Mouse (Mus musculus) liver, embryonic 14.5 days (tissue): ENCODE data around the gene C87436. TPM values are rescaled to one million over a fixed set of nuclear protein-coding genes. Genes with fewer than 3 reads are reported as not detected.

Source experiments
- ATAC-seq: fragments of 200-750 bp; cut with Nextera tagmentation; 2 replicates; pipeline ENCODE4 v1.8.0; 2017; ENCODE audit warnings: moderate number of reproducible peaks, mild to moderate bottlenecking, moderate library complexity; ENCODE audit not compliant: insufficient read depth
- DNase-seq, 3 experiments: peaks; one replicate each; pipeline ENCODE4 v3.0.0-alpha.2; 2012 to 2013; ENCODE audit warnings: low read depth in 3 of 3, low spot score in 3 of 3
- H3K27ac ChIP-seq: fragments of 300-500 bp; sonication (generic); 2 replicates; pipeline ENCODE4 v1.5.1; 2014; ENCODE audit warnings: moderate library complexity, mild to moderate bottlenecking, control low read depth, inconsistent platforms
- H3K27me3 ChIP-seq: fragments of 300-500 bp; sonication (generic); 2 replicates; pipeline ENCODE4 v1.6.1; 2014; ENCODE audit warnings: mild to moderate bottlenecking, low read length, moderate library complexity; ENCODE audit not compliant: control insufficient read depth, insufficient read depth
- H3K36me3 ChIP-seq: fragments of 300-500 bp; sonication (generic); replicated peaks from 2 replicates; pipeline ENCODE4 v1.6.1; 2014; ENCODE audit warnings: low read depth; ENCODE audit not compliant: control insufficient read depth, insufficient read depth
- H3K4me1 ChIP-seq, 2 experiments: fragments of 200-500 bp in 1 of 2; fragments of 300-500 bp in 1 of 2; sonication (generic) in 1 of 2; replicated peaks; 2 replicates each; pipeline ENCODE4 v1.6.1; 2012 to 2014; ENCODE audit warnings: antibody characterized with exemption in 1 of 2, inconsistent platforms in 1 of 2, low read length in 1 of 2; ENCODE audit not compliant: control insufficient read depth in 2 of 2, insufficient read depth in 2 of 2
- H3K4me2 ChIP-seq: fragments of 300-500 bp; sonication (generic); 2 replicates; pipeline ENCODE4 v1.6.1; 2014; ENCODE audit warnings: low read depth, mild to moderate bottlenecking, control low read depth, moderate library complexity
- H3K4me3 ChIP-seq, 2 experiments: fragments of 200-500 bp in 1 of 2; fragments of 300-500 bp in 1 of 2; sonication (generic) in 1 of 2; 2 replicates each; pipeline ENCODE4 v1.5.1; 2012 to 2014; ENCODE audit warnings: low read depth in 2 of 2, low read length in 2 of 2, mild to moderate bottlenecking in 2 of 2, control low read depth in 1 of 2, inconsistent platforms in 1 of 2, moderate library complexity in 1 of 2; ENCODE audit not compliant: insufficient read depth in 1 of 2
- H3K9ac ChIP-seq: fragments of 300-500 bp; sonication (generic); replicated peaks from 2 replicates; pipeline ENCODE4 v1.6.1; 2014; ENCODE audit warnings: mild to moderate bottlenecking, control low read depth, moderate library complexity
- H3K9me3 ChIP-seq: fragments of 300-500 bp; sonication (generic); 2 replicates; pipeline ENCODE4 v1.6.1; 2016; ENCODE audit warnings: low read length, mixed read lengths; ENCODE audit not compliant: control insufficient read depth
- CTCF ChIP-seq: IDR thresholded peaks from 2 replicates; pipeline ENCODE4 v1.5.1; 2016; ENCODE audit warnings: antibody characterized with exemption, low read depth, control low read depth
- EP300 ChIP-seq: IDR thresholded peaks from 2 replicates; pipeline ENCODE4 v1.6.1; 2016; ENCODE audit warnings: antibody characterized with exemption, low read depth
- WGBS: fragments of 180-500 bp; shearing (Covaris S2); extraction: QIAGEN DNeasy Blood & Tissue Kit; methylation state at CpG from one replicate; pipeline ENCODE4 v1.1.7; 2014; ENCODE audit not compliant: insufficient replicate concordance; 5-methylcytosine and 5-hydroxymethylcytosine counted together
- polyA plus RNA-seq, 2 experiments: library from polyadenylated mRNA; depleted of rRNA in 1 of 2; stranded (reverse) in 1 of 2; unstranded in 1 of 2; fragments of >200 nt; fragmentation: Nextera tagmentation in 1 of 2; extraction: Ambion mirVana in 1 of 2; gene quantifications; 2 replicates each; pipeline versions ENCODE4 v1.2.1 to v1.2.3; 2012 to 2014

The C87436 gene
- polyA plus RNA-seq, 2 experiments, result 6.2 to 10.5 TPM

DNA sequence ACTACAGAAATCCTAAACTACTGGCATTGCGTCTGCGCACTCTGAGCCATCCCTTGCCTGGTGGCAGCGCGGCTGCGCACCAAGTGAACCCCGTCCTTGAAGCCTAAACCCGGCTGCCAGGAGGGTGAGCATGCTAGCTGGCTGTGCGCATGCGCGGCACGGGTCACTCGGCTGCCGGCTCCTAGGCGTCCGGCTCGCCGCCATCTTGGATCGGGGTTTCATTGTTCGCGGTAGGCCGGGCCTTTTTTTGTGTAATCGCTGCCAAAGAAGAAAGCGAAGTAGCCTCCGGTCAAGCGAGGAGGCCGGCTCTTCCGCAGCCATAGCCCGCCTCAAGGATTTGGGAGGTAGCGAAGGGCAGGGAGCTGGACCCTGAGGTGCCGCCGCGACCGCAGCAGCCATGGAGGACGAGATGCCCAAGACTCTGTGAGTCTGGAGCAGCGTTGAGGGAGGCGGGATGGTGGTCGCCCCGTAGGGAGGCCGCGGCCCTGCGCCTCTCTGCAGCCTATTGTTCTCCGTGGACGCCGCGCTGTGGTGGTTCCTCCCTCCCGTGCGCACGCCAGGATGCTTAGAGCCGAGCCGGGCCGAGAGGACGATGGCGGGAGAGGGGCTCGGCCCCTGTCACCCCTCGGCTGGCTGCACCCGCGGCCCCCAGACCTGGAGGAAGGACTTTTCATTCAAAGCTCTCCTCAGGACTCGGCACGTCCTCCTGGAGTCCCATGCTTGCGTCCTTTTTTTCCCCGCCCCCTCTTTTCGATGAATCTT lies 33.9 kb upstream of the C87436 start, which contains the start of gene Tia1:
Gene Tia1 (plus strand): TSS at position 120 of the 762 bp plus-strand sequence.
- peak; percentile 96 for ATAC-seq
- WGBS, result under 1% methylated on average over 62 of the region's 62 CpGs
- peak within 1 kb of the TSS; percentile 88 to 92 for H3K4me3 ChIP-seq
- no peaks in the 10 kb centered on the region for H3K27me3 ChIP-seq
- peak within 1 kb of the TSS; percentile 96 for H3K4me2 ChIP-seq
- TF ChIP-seq EP300 (no peak), CTCF (no peak)
- H3K36me3 ChIP-seq, result no peaks in the 10 kb centered on the region; the same call in 1 of the 2 replicates
- peaks cover 4 to 17% of the 10 kb centered on the region in 2 experiments; a peak in 3 of 4 replicates for H3K4me1 ChIP-seq
- H3K27ac ChIP-seq, result peak within 1 kb of the TSS; percentile 75
- H3K9me3 ChIP-seq, result no peaks in the 10 kb centered on the region
- H3K9ac ChIP-seq, result peak within 1 kb of the TSS; percentile 89
- DNase-seq, result peak; percentile 92 to 95 (median 93)

DNA sequence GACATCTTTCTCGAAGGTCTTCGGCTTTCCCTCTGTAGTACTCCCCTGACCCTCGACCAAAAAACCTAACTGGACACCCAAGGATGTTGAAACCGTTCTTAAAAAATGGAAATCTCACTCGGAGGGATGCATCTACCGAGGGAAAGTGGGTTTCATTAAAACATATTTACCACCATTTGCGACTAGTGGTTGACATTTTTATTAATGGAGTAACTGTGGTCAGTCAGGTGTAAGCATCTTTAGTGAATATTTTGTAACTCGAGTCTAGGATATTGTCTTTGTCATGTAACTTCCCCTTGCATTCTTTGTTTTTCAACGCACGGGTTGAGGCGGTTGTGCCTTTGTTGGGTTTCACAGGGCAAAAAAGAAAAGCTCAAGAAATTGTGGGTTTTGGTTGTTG lies 33.2 kb upstream of the C87436 start:
- H3K9me3 ChIP-seq, result no peaks in the 10 kb centered on the region
- ATAC-seq (no peak), DNase-seq (no peak)
- no peaks in the 10 kb centered on the region; the same call in 1 of the 2 replicates for H3K36me3 ChIP-seq
- H3K4me2 ChIP-seq, result peak overlapping the region; percentile 96
- under 1% methylated on average over 11 of the region's 11 CpGs for WGBS
- peak overlapping the region; percentile 17; the same call in 1 of the 2 replicates for H3K27ac ChIP-seq
- peak overlapping the region; percentile 89 for H3K9ac ChIP-seq
- H3K4me1 ChIP-seq, result peaks cover 3 to 17% of the 10 kb centered on the region in 2 experiments; a peak in 3 of 4 replicates
- H3K27me3 ChIP-seq, result no peaks in the 10 kb centered on the region
- H3K4me3 ChIP-seq, result peak overlapping the region; percentile 88 to 92
- no peak for TF ChIP-seq CTCF
- no peak for TF ChIP-seq EP300

DNA sequence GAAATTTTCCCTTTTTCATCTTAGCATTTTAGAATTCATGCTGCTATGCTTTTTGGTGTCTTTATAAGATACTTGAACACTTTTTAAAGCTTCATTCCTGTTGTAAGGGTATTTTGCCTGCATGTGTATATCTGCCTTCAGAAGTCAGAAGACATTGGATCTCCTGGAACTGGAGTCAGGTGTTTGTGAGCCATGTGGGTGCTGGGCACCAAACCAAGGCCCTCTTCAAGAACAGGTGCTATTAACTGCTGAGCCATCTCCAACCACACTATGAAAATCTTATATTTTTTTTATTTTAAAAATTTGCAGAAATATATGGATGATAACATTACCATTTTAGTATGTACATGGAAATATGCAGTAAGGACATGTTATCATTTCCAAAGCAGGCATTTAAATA lies 31.9 kb upstream of the C87436 start:
- ATAC-seq (no peak), DNase-seq (no peak)
- Histone ChIP-seq H3K4me3 (no peak overlapping the region), H3K27ac (no peak overlapping the region), H3K9ac (no peak overlapping the region), H3K9me3 (no peaks in the 10 kb centered on the region), H3K36me3 (no peaks in the 10 kb centered on the region; the same call in 1 of the 2 replicates), H3K4me1 (peaks cover 2 to 13% of the 10 kb centered on the region in 2 experiments; a peak in 3 of 4 replicates), H3K4me2 (no peak overlapping the region), H3K27me3 (no peaks in the 10 kb centered on the region)
- no peak for TF ChIP-seq EP300
- no peak for TF ChIP-seq CTCF

DNA sequence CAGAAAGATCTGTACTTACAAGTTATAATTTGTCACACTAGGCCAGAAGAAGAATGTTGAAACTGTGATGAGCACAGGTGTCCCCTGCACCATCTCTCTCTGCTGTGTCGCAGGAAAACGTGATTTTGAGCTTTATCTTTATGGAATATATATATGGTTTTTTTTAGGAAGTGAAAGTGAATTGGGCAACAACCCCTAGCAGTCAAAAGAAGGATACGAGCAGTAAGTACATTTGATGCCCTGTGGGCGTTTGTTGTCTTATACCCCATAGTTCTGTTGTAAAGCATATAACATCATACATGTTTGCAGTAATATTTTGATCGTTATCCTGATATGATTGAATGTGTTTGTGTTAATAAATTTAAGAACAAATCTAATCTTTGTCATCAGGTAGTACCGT lies 19.5 kb upstream of the C87436 start:
- Histone ChIP-seq H3K27ac (no peak overlapping the region), H3K9me3 (no peaks in the 10 kb centered on the region), H3K4me3 (no peak overlapping the region), H3K4me1 (no peaks in the 10 kb centered on the region), H3K4me2 (no peak overlapping the region), H3K9ac (no peak overlapping the region), H3K27me3 (no peaks in the 10 kb centered on the region), H3K36me3 (peaks cover 6% of the 10 kb centered on the region)
- DNase-seq (no peak), ATAC-seq (no peak)
- 70% methylated on average over 6 of the region's 6 CpGs for WGBS
- TF ChIP-seq CTCF, result no peak
- TF ChIP-seq EP300, result no peak

GRCm38 (mm10) chr6:86419239-86419638 lies 18.9 kb upstream of the C87436 start:
- Histone ChIP-seq H3K4me2 (no peak overlapping the region), H3K9ac (no peak overlapping the region), H3K27me3 (no peaks in the 10 kb centered on the region), H3K36me3 (peaks cover 6% of the 10 kb centered on the region), H3K9me3 (no peaks in the 10 kb centered on the region), H3K4me3 (no peak overlapping the region), H3K27ac (no peak overlapping the region), H3K4me1 (no peaks in the 10 kb centered on the region)
- DNase-seq, result no peak
- ATAC-seq, result no peak
- WGBS, result 78% methylated on average over 3 of the region's 3 CpGs
- no peak for TF ChIP-seq EP300
- TF ChIP-seq CTCF, result no peak
